25 mouse cellular contexts compared by ENCODE assay signal in the genomic region with DNA sequence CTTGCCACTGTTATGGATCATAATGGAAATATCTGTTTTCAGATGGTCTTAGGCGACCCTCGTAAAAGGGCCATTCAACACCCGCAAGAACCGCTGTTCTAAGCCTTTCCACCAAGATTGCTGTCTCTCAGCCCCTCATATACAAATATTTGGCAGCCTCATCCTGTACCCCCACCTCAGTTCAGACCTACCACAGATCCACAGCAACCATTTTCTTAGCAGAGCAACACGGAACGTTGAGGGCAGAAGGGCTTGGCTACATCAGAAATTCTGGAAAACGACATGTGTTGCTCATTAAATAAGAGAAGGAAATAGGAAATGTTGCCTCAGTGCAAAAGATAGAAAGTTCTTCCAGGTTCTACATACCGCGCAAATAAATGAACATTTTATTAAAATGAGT. TPM values are rescaled to one million over a fixed set of nuclear protein-coding genes. Genes with fewer than 3 reads are reported as not detected.
DNase-seq lines count a peak whose midpoint lies in the region; ATAC-seq and TF ChIP-seq lines count a peak whose summit lies in the region.
"Had no signal": no experiment of that assay in that cellular context is flagged by ENCODE, and none has a peak within 500 bp of the region (broad histone marks: within the 10 kb centered on the region; RNA-seq: fewer than 3 reads in every experiment).

No protein-coding gene starts in this region.

- no peak overlapping the region for H3K4me2 ChIP-seq in kidney, postnatal 0 days (ENCODE audit: low read length)
- H3K4me2 ChIP-seq in limb, embryonic 12.5 days = no peak overlapping the region
- H3K4me2 ChIP-seq in stomach, postnatal 0 days (replicated peaks; ENCODE audit: low read depth) = no peak overlapping the region
- no peak overlapping the region for H3K4me2 ChIP-seq in liver, postnatal 0 days (ENCODE audit: low read depth, low read length)
- H3K4me2 ChIP-seq: heart, embryonic 15.5 days; hindbrain, embryonic 14.5 days; liver, embryonic 15.5 days; neural tube, embryonic 15.5 days had no signal

- no peak for TF ChIP-seq POLR2A in embryonic fibroblast, embryonic 13.5 days (IDR thresholded peaks at IDR 0.05; ENCODE audit: low read depth, low read length)

- no peaks in the 10 kb centered on the region for H3K27me3 ChIP-seq in kidney, postnatal 0 days (ENCODE audit: insufficient read depth, low read length)
- H3K27me3 ChIP-seq in limb, embryonic 12.5 days = no peaks in the 10 kb centered on the region
- H3K27me3 ChIP-seq in stomach, postnatal 0 days (ENCODE audit: control insufficient read depth, insufficient read depth, low read length) = no peaks in the 10 kb centered on the region
- H3K27me3 ChIP-seq in liver, postnatal 0 days (ENCODE audit: insufficient read depth, low read length) = no peaks in the 10 kb centered on the region
- H3K27me3 ChIP-seq: heart, embryonic 15.5 days; liver, embryonic 15.5 days; neural tube, embryonic 15.5 days had no signal

- 0 out of 2 replicates have a peak, but pooled peaks cover 4% of the 10 kb centered on the region for H3K4me1 ChIP-seq in kidney, postnatal 0 days (replicated peaks; ENCODE audit: insufficient read depth, low read length)
- H3K4me1 ChIP-seq in embryonic fibroblast, embryonic 13.5 days (ENCODE audit: control insufficient read depth, insufficient read depth, low read length) = peaks cover 16% of the 10 kb centered on the region
- peaks cover 23% of the 10 kb centered on the region for H3K4me1 ChIP-seq in limb, embryonic 12.5 days (replicated peaks)
- no peaks in the 10 kb centered on the region; the same call in 1 of the 2 replicates for H3K4me1 ChIP-seq in stomach, postnatal 0 days (replicated peaks; ENCODE audit: control insufficient read depth, insufficient read depth)
- H3K4me1 ChIP-seq in liver, postnatal 0 days (ENCODE audit: insufficient read depth) = no peaks in the 10 kb centered on the region
- H3K4me1 ChIP-seq: liver, embryonic 15.5 days; midbrain, embryonic 10.5 days had no signal

- peak overlapping the region; percentile 8; the same call in 1 of the 2 replicates for H3K27ac ChIP-seq in kidney, postnatal 0 days
- H3K27ac ChIP-seq in embryonic fibroblast, embryonic 13.5 days (ENCODE audit: insufficient read depth, low read length) = peak overlapping the region; percentile 63; the same call in 1 of the 2 replicates
- H3K27ac ChIP-seq in limb, embryonic 12.5 days = peak overlapping the region; percentile 54
- H3K27ac ChIP-seq in stomach, postnatal 0 days (replicated peaks) = peak overlapping the region; percentile 61
- H3K27ac ChIP-seq in liver, postnatal 0 days (ENCODE audit: low read depth) = no peak overlapping the region
- H3K27ac ChIP-seq: heart, embryonic 15.5 days; hindbrain, embryonic 14.5 days; layer of hippocampus, adult 2 months; liver, embryonic 15.5 days; midbrain, embryonic 10.5 days; neural tube, embryonic 15.5 days had no signal

- no peaks in the 10 kb centered on the region for H3K36me3 ChIP-seq in kidney, postnatal 0 days (ENCODE audit: insufficient read depth, low read length)
- no peaks in the 10 kb centered on the region for H3K36me3 ChIP-seq in limb, embryonic 12.5 days
- no peaks in the 10 kb centered on the region for H3K36me3 ChIP-seq in stomach, postnatal 0 days (ENCODE audit: control insufficient read depth, insufficient read depth, low read length)
- no peaks in the 10 kb centered on the region for H3K36me3 ChIP-seq in liver, postnatal 0 days (replicated peaks; ENCODE audit: insufficient read depth, low read length)
- H3K36me3 ChIP-seq: heart, embryonic 15.5 days; liver, embryonic 15.5 days; midbrain, embryonic 10.5 days; neural tube, embryonic 15.5 days had no signal

- WGBS in kidney, postnatal 0 days = 64% methylated on average over 9 of the region's 9 CpGs
- WGBS in limb, embryonic 12.5 days = 51% methylated on average over 9 of the region's 9 CpGs
- WGBS in stomach, postnatal 0 days = 48% methylated on average over 9 of the region's 9 CpGs
- 73% methylated on average over 9 of the region's 9 CpGs for WGBS in liver, postnatal 0 days (ENCODE audit: insufficient replicate concordance)

- H3K4me3 ChIP-seq in kidney, postnatal 0 days (replicated peaks; ENCODE audit: low read depth, low read length) = no peak overlapping the region
- H3K4me3 ChIP-seq in embryonic fibroblast, embryonic 13.5 days (ENCODE audit: insufficient read depth, low read length) = no peak overlapping the region
- no peak overlapping the region for H3K4me3 ChIP-seq in limb, embryonic 12.5 days (replicated peaks)
- no peak overlapping the region for H3K4me3 ChIP-seq in stomach, postnatal 0 days (ENCODE audit: low read depth, low read length)
- no peak overlapping the region for H3K4me3 ChIP-seq in liver, postnatal 0 days (ENCODE audit: low read depth, low read length)
- H3K4me3 ChIP-seq: heart, embryonic 15.5 days; layer of hippocampus, adult 2 months; liver, embryonic 15.5 days; midbrain, embryonic 10.5 days; myocyte; neural tube, embryonic 15.5 days had no signal

- DNase-seq in kidney, postnatal 0 days (ENCODE audit: low spot score) = no peak
- DNase-seq in kidney, postnatal 25 days = no peak
- no peak for DNase-seq in stomach, postnatal 0 days (ENCODE audit: low spot score)
- no peak for DNase-seq in liver, postnatal 0 days
- DNase-seq in right cerebral cortex, postnatal 14 days = no peak
- DNase-seq: cerebellum, adult 11-12 months; cerebellum, postnatal 10 days; forebrain, postnatal 0 days; gastrocnemius, postnatal 25 days; heart, postnatal 4 days; liver; thymus, adult 18-20 months; thymus, postnatal 36 days had no signal

- TF ChIP-seq EP300 in stomach, postnatal 0 days (optimal IDR thresholded peaks at IDR 0.05) = no peak
- no peak for TF ChIP-seq EP300 in liver, postnatal 0 days (IDR thresholded peaks at IDR 0.05; ENCODE audit: low read depth)

- H3K9ac ChIP-seq in kidney, postnatal 0 days (ENCODE audit: low read depth, low read length) = no peak overlapping the region
- no peak overlapping the region for H3K9ac ChIP-seq in limb, embryonic 12.5 days (replicated peaks)
- H3K9ac ChIP-seq in stomach, postnatal 0 days (ENCODE audit: low read length) = no peak overlapping the region
- no peak overlapping the region for H3K9ac ChIP-seq in liver, postnatal 0 days (replicated peaks)
- H3K9ac ChIP-seq: forebrain, postnatal 0 days; heart, embryonic 15.5 days; hindbrain, embryonic 14.5 days; liver, embryonic 15.5 days; neural tube, embryonic 15.5 days had no signal

- TF ChIP-seq CTCF in kidney, postnatal 0 days (IDR thresholded peaks at IDR 0.05; ENCODE audit: low read depth) = no peak
- no peak for TF ChIP-seq CTCF in embryonic fibroblast, embryonic 13.5 days (IDR thresholded peaks at IDR 0.05; ENCODE audit: borderline replicate concordance, insufficient read depth, low read length)
- no peak for TF ChIP-seq CTCF in stomach, postnatal 0 days (IDR thresholded peaks at IDR 0.05; ENCODE audit: low read depth)
- no peak for TF ChIP-seq CTCF in liver, postnatal 0 days (IDR thresholded peaks at IDR 0.05; ENCODE audit: low read depth)

- ATAC-seq in kidney, postnatal 0 days (replicated peaks; ENCODE audit: low FRiP score, low read depth) = no peak
- no peak for ATAC-seq in limb, embryonic 12.5 days (ENCODE audit: insufficient number of reproducible peaks, insufficient read depth, low FRiP score, low TSS enrichment, low read depth)
- ATAC-seq in stomach, postnatal 0 days (ENCODE audit: low FRiP score, low TSS enrichment) = no peak
- ATAC-seq in liver, postnatal 0 days = no peak
- ATAC-seq: inflammation-experienced regulatory T-cells, adult 6 months; lung, postnatal 0 days; midbrain, embryonic 16.5 days had no signal

- H3K9me3 ChIP-seq in kidney, postnatal 0 days (replicated peaks; ENCODE audit: low read length) = no peaks in the 10 kb centered on the region
- no peaks in the 10 kb centered on the region for H3K9me3 ChIP-seq in limb, embryonic 12.5 days
- H3K9me3 ChIP-seq in stomach, postnatal 0 days (ENCODE audit: control insufficient read depth, low read length) = no peaks in the 10 kb centered on the region
- no peaks in the 10 kb centered on the region for H3K9me3 ChIP-seq in liver, postnatal 0 days (ENCODE audit: low read length)
- H3K9me3 ChIP-seq: heart, embryonic 15.5 days; liver, embryonic 15.5 days; midbrain, embryonic 10.5 days; neural tube, embryonic 15.5 days had no signal

RNA-seq across cellular contexts. Expression of gene Trim45, which starts 11.0 kb away (rescaled TPM):
- polyA plus RNA-seq in kidney, postnatal 0 days (2015; fragmentation: Nextera tagmentation; extraction: Ambion mirVana) = 4.9 and 5.5 TPM in 2 replicates
- polyA plus RNA-seq in embryonic fibroblast, embryonic 13.5 days (2011; ENCODE audit: insufficient read length, low read depth, missing spikeins) = 3.9 and 4.3 TPM in 2 replicates
- 7.3 and 8.8 TPM in 2 replicates for polyA plus RNA-seq in limb, embryonic 12.5 days (2016; fragmentation: Nextera tagmentation; extraction: Ambion mirVana)
- 2.6 and 2.8 TPM in 2 replicates for polyA plus RNA-seq in stomach, postnatal 0 days (2015; fragmentation: Nextera tagmentation; extraction: Ambion mirVana)
- polyA plus RNA-seq in liver, postnatal 0 days (2015; fragmentation: Nextera tagmentation; extraction: Ambion mirVana) = 0.59 and 0.67 TPM in 2 replicates

RNA-seq across cellular contexts. Expression of gene Ttf2, which starts 58.4 kb away (rescaled TPM):
- 8.5 and 9.6 TPM in 2 replicates for polyA plus RNA-seq in kidney, postnatal 0 days (2015; fragmentation: Nextera tagmentation; extraction: Ambion mirVana)
- 13.5 and 14.4 TPM in 2 replicates for polyA plus RNA-seq in embryonic fibroblast, embryonic 13.5 days (2011; ENCODE audit: insufficient read length, low read depth, missing spikeins)
- polyA plus RNA-seq in limb, embryonic 12.5 days (2016; fragmentation: Nextera tagmentation; extraction: Ambion mirVana) = 24.2 and 25.5 TPM in 2 replicates
- polyA plus RNA-seq in stomach, postnatal 0 days (2015; fragmentation: Nextera tagmentation; extraction: Ambion mirVana) = 3.6 and 4.1 TPM in 2 replicates
- 2.6 and 3.3 TPM in 2 replicates for polyA plus RNA-seq in liver, postnatal 0 days (2015; fragmentation: Nextera tagmentation; extraction: Ambion mirVana)
